Mouse (Mus musculus) CD8-positive naive resting alpha-beta T cell, adult 2 months (primary cell): ENCODE results near the gene Chl1.

Experiments
- DNase-seq, 2 experiments: peaks; one replicate each; pipeline ENCODE4 v3.0.0; 2022; ENCODE audit warnings: low read depth in 2 of 2, low spot score in 2 of 2

Gene Chl1

GRCm38 (mm10) chr6:103542576-103542975 lies 32.2 kb downstream of the Chl1 start:
- no peak for DNase-seq

- DNase-seq: no peak
Measured at GRCm38 (mm10) chr6:103543753-103544152, 33.4 kb downstream of the Chl1 start.

- no peak for DNase-seq
Measured at GRCm38 (mm10) chr6:103546314-103546713, 35.9 kb downstream of the Chl1 start.

- no peak for DNase-seq
Measured at GRCm38 (mm10) chr6:103549929-103550328, 39.5 kb downstream of the Chl1 start.

- DNase-seq: no peak
Measured at GRCm38 (mm10) chr6:103558037-103558893, 47.9 kb downstream of the Chl1 start.

- no peak for DNase-seq
Measured at GRCm38 (mm10) chr6:103558894-103559225, 48.5 kb downstream of the Chl1 start.

- DNase-seq: no peak
Measured at GRCm38 (mm10) chr6:103559344-103559743, 49.0 kb downstream of the Chl1 start.

- no peak for DNase-seq
Measured at GRCm38 (mm10) chr6:103564811-103565210, 54.4 kb downstream of the Chl1 start.

- no peak for DNase-seq
Measured at GRCm38 (mm10) chr6:103567247-103567646, 56.9 kb downstream of the Chl1 start.

- DNase-seq: no peak
Measured at GRCm38 (mm10) chr6:103572659-103573058, 62.3 kb downstream of the Chl1 start.

GRCm38 (mm10) chr6:103584224-103584623 lies 73.8 kb downstream of the Chl1 start:
- no peak for DNase-seq

- DNase-seq: no peak
Measured at GRCm38 (mm10) chr6:103585667-103586066, 75.3 kb downstream of the Chl1 start.

GRCm38 (mm10) chr6:103586081-103586480 lies 75.7 kb downstream of the Chl1 start:
- DNase-seq: no peak

- no peak for DNase-seq
Measured at GRCm38 (mm10) chr6:103602070-103602469, 91.7 kb downstream of the Chl1 start.

- DNase-seq: no peak
Measured at GRCm38 (mm10) chr6:103610656-103611055, 100.3 kb downstream of the Chl1 start.

- no peak for DNase-seq
Measured at GRCm38 (mm10) chr6:103612626-103613025, 102.2 kb downstream of the Chl1 start.

- no peak for DNase-seq
Measured at GRCm38 (mm10) chr6:103613714-103614113, 103.3 kb downstream of the Chl1 start.

- DNase-seq: no peak
Measured at GRCm38 (mm10) chr6:103615924-103616602, 105.7 kb downstream of the Chl1 start.

- DNase-seq: no peak
Measured at GRCm38 (mm10) chr6:103620880-103621279, 110.5 kb downstream of the Chl1 start.

- DNase-seq: no peak
Measured at GRCm38 (mm10) chr6:103622117-103622713, 111.8 kb downstream of the Chl1 start.

GRCm38 (mm10) chr6:103632856-103633255 lies 122.5 kb downstream of the Chl1 start:
- DNase-seq: no peak

GRCm38 (mm10) chr6:103656778-103657177 lies 146.4 kb downstream of the Chl1 start:
- no peak for DNase-seq
